Comparison of ENCODE assay signal across 14 mouse cellular contexts in the genomic region with DNA sequence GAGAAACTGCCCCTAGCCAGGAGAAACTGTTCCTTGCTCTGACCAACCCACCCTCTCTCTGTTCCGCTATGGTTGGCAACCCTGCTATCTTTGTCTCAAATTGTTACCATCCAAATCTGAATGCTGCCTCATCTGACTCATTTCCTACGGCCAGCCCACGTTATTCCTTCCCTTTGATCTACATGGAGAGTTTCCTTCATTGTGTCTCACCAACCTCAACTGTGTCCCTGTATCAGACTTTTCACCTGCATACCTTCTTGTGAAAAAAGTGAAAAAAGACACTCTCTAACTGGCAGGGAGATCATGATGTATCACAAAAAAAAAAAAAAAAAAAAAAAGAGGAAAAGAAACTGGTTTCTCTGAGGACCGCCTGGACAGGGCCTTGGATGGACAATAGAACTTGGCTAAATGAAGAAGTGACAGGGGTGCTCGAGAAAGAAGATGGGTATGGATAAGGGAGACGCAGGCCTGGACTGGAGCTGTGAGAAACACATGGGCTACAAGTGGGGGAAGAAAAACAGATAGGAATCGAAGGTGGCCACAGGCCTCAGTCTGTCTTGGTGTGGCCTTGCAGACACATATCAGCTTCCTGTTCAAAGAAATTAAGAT.
"Had no signal": no experiment of that assay in that cellular context is flagged by ENCODE, and none has a peak within 500 bp of the region (broad histone marks: within the 10 kb centered on the region; RNA-seq: fewer than 3 reads in every experiment).

No protein-coding gene starts in this region.

- H3K4me1 ChIP-seq: limb, embryonic 13.5 days had no signal

- H3K4me2 ChIP-seq: limb, embryonic 13.5 days; midbrain, embryonic 11.5 days had no signal

- H3K4me3 ChIP-seq: limb, embryonic 13.5 days; megakaryocyte, embryonic 14.5 days had no signal

- DNase-seq: layer of hippocampus, adult 9-11 months; left cerebral cortex, postnatal 4 days; lung, adult 18-20 months; lung, postnatal 36 days; right cerebral cortex, adult 18-20 months; right cerebral cortex, postnatal 25 days; thymus, adult 2 months; thymus, postnatal 36 days had no signal

- H3K36me3 ChIP-seq: limb, embryonic 13.5 days had no signal

- H3K27ac ChIP-seq: kidney, postnatal 0 days; limb, embryonic 13.5 days; liver, embryonic 14.5 days had no signal

- H3K9ac ChIP-seq: limb, embryonic 13.5 days; liver, embryonic 14.5 days had no signal

- ATAC-seq: midbrain, embryonic 16.5 days had no signal

- H3K9me3 ChIP-seq: limb, embryonic 13.5 days; megakaryocyte, embryonic 14.5 days had no signal

- H3K27me3 ChIP-seq: limb, embryonic 13.5 days; megakaryocyte, embryonic 14.5 days had no signal
